Mouse (Mus musculus): ENCODE results near the gene 1700025G04Rik.

DNA sequence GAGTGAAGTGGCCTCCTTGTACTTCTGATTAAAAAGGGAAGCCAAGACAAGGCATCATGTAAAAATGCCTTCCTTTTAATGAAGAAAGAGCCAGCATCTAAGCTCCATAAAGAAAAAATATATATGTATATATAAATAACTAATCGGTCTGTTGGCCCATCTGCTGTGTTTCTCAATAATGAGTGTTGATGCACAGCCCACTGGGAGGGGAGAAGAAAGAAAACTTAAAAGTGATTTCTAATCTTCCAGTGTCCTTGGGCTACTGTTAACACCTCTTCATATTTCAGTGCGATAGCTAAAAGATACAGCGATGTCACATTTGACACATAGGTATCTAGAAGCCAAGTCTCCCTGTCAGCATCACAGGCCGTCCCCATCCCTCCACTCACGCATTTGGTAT lies 78.2 kb downstream of the 1700025G04Rik start:
- TF ChIP-seq CTCF (IDR thresholded peaks at IDR 0.05; ENCODE audit: low read depth) (no peak), EP300 (optimal IDR thresholded peaks at IDR 0.05) (no peak)
